Mouse (Mus musculus) brain, embryonic 14.5 days (tissue): ENCODE results near the gene Elf5. TPM values are rescaled to one million over a fixed set of nuclear protein-coding genes. Genes with fewer than 3 reads are reported as not detected.

Experiments
- DNase-seq: peaks from one replicate; pipeline ENCODE4 v3.0.0-alpha.2; 2011; ENCODE audit warnings: low read depth
- CTCF ChIP-seq: fragments of 200-500 bp; IDR thresholded peaks from 2 replicates; pipeline ENCODE4 v1.5.1; 2012; ENCODE audit warnings: inconsistent platforms, mild to moderate bottlenecking, moderate library complexity, borderline replicate concordance; ENCODE audit not compliant: insufficient read depth, insufficient read length; ENCODE audit errors: extremely low read depth
- POLR2A ChIP-seq: fragments of 200-500 bp; IDR thresholded peaks from 2 replicates; pipeline ENCODE4 v1.6.1; 2012; ENCODE audit warnings: mild to moderate bottlenecking, inconsistent platforms, borderline replicate concordance; ENCODE audit not compliant: poor library complexity, insufficient read depth, insufficient read length, severe bottlenecking; ENCODE audit errors: extremely low read depth
- polyA plus RNA-seq: library from polyadenylated mRNA; depleted of rRNA; stranded (reverse); fragments of >200 nt; gene quantifications from 2 replicates; pipeline ENCODE4 v1.2.3, GENCODE M21; 2012

Gene Elf5
- polyA plus RNA-seq, 1 experiment: 0.11 TPM

DNA sequence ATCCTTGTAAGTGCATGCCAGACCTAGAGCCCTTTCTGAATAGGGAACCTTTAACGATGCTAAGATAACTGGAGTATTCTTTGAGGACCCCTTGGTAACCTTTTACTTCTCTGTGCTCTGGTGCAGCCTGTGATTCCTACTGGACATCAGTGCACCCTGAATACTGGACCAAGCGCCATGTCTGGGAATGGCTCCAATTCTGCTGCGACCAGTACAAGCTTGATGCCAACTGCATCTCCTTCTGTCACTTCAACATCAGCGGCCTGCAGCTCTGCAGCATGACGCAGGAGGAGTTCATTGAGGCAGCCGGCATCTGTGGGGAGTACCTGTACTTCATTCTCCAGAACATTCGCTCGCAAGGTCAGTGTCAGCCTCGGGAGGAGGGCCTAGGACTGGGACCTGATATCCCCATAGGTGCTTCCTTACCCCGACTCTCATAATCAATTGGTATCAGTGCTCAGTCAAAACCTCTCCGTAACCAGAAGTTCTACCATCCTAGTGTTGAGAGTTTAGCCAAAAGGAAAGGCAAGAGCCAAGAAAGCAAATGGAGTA is 27.7 kb downstream of the Elf5 start:
- no peak for DNase-seq
- TF ChIP-seq CTCF (no peak), POLR2A (no peak)

DNA sequence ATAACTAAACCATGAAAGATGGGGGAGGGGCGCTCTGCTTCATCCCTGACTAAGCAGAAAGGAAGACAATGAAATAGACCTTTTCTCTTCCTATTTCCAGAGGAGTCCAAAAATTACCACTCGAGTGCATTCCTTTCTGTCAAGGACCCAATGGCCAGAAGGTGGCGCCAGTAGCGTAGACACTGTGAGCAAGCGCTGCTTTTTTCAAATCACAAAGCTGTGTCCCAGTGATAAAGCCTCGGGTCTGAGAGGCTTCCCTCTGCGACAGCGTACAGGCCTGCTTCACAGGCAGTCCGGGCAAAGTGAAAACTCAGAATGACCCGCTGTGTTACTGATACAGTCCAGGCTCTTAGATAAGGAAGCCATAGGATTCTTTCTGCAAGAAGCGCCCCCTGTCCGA is 28.2 kb downstream of the Elf5 start:
- peak; percentile 90 for DNase-seq
- TF ChIP-seq CTCF (peak; percentile 83), POLR2A (no peak)

DNA sequence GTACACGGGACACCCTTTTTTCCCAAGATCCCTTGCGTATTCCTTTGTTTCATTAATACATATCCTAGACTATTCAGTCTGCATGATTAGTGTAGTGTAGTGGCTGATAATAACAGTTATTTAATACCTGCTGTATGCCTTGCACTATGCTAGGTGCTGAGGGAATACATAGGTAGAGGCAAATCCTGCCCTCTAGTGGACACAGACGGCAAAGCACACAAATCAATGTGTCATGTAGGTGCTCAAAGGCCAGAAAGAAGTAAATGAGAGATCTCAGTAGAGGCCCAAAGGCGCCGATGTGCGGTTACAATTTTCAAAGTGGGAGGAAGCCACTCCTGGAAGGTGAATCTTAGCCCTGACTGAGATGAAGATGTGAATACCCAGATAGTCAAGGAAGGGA is 34.3 kb downstream of the Elf5 start:
- peak; percentile 54 for DNase-seq
- TF ChIP-seq CTCF (peak; percentile 67; the same call in 1 of the 2 replicates), POLR2A (no peak)

DNA sequence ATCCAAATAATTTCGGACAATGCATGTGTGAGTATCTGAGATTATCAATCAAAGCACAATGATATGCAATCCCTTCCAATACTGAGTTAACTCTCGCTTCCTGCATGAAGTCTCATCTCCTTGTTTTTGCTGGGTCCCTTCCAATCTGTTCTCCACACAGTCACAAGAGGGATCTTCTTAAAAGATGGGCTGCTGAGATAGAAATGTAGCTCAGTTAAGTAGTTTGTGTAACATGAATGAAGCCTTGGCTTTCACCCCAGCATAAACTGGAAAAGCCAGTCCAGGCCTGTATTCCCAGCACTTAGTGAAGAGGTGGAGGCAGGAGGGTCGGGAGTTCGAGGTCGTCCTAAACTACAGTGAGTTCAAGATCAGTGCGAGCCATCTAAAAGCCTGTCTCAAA is 34.8 kb downstream of the Elf5 start:
- TF ChIP-seq POLR2A: no peak
- no peak for TF ChIP-seq CTCF
- DNase-seq: no peak

- no peak for TF ChIP-seq CTCF
- no peak for TF ChIP-seq POLR2A
- DNase-seq: no peak
Measured at GRCm38 (mm10) chr2:103448947-103449560, 37.6 kb downstream of the Elf5 start.

- DNase-seq: no peak
- TF ChIP-seq CTCF (no peak), POLR2A (no peak)
Measured at GRCm38 (mm10) chr2:103449813-103450212, 38.3 kb downstream of the Elf5 start.

GRCm38 (mm10) chr2:103450267-103450666 is 38.8 kb downstream of the Elf5 start:
- TF ChIP-seq POLR2A: no peak
- TF ChIP-seq CTCF: no peak
- no peak for DNase-seq

DNA sequence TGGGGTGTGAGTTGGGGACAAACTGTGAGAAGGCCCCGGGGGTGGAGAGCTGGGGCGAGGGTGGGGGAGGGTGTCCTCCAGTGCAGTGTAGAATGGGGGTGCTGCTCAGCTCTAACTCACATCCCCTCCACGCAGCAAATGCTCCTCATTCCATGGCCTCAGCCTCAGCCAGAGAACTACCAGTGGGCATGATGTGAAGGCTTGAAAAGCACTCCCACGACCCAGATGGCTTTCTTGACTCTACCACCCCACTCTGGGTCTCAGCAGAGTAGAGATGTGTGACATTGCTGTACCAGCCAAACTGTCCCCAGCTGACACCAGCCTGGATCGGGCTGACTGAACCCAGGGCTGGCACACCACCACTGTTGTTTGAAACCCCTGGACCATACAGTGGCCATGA is 41.1 kb downstream of the Elf5 start:
- no peak for DNase-seq
- no peak for TF ChIP-seq CTCF
- no peak for TF ChIP-seq POLR2A

- no peak for DNase-seq
- no peak for TF ChIP-seq CTCF
- TF ChIP-seq POLR2A: no peak
Measured at GRCm38 (mm10) chr2:103455748-103456147, 44.3 kb downstream of the Elf5 start.

GRCm38 (mm10) chr2:103456646-103457045 is 45.2 kb downstream of the Elf5 start:
- TF ChIP-seq POLR2A: no peak
- peak; percentile 98 for TF ChIP-seq CTCF
- DNase-seq: peak; percentile 88

DNA sequence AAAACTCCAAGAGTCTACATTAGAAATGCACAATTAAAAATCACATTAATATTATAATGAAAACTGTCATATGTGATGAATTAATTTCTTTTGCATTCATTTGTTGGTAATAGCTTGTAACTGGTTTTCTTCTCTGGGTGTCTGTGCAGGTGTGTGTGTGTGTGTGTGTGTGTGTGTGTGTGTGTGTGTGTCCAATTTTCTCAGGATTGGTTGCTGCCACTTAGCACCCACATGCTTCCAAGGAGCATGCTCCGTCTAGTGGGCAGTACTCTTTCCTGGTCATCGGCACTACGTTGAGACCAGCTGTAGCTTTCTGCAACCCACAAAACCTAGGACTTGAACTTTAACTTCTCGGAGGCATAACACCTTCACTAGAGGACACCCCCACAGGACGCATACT is 45.6 kb downstream of the Elf5 start:
- TF ChIP-seq CTCF (no peak), POLR2A (no peak)
- DNase-seq: no peak

DNA sequence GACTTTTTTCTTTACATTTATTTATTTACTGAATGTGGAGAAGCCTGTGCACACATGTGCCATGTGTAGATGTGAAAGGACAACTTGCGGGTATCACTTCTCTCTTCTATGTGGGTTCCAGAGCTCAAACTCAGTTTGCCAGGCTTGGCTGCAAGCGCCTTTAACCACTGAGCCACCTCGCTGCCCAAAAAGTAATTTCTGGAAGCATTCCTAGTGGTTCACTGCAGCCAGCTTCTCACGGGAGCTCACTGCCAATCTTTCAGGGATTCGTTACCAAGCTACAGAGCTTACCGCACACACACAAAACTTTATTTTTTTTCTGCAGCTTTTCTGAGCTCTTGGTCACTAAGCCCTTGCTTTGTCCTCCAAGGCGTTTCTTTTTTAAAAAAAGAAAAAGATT is 46.1 kb downstream of the Elf5 start:
- DNase-seq: peak; percentile 18
- TF ChIP-seq POLR2A: no peak
- no peak for TF ChIP-seq CTCF
